Mouse (Mus musculus): ENCODE results near the gene Slc39a2.
A peak's percentile ranks its signal among the peaks of the same experiment; 100 is the strongest.
"Not testable (repeated sequence)": the region's sequence is repeated elsewhere in the genome, so short reads cannot be mapped to it uniquely, and the experiment has no call there.

Gene Slc39a2

DNA sequence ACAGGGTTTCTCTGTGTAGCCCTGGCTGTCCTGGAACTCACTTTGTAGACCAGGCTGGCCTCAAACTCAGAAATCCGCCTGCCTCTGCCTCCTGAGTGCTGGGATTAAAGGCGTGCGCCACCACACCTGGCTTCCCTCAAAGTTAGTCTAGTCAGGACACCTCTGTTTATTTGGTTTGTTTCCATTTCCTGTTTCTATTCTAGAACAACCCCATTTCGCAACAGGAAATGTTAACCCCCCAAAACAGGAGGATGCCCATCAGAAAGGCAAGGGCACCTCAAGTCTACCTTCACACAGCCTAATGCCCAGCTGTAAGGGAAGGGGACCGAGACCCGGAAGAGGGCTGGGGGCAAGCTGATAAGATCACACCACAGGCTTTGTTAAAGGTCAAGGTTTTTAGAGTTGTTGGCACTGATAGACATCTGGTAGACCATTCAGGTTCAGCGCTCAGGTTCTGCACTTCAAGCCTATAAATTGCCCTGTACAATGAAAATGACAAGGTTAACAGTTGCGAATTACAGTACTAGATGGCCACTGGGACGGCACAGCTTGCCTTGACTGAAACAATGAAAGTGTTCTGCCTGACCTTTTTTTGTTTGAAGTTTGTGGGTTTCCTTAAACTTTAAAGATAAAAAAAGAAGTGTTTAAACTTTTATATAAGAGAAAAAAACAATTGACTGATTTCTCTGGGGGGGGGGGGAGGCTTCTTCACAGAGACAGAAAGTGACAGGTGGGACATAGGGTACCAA lies at the start of gene Slc39a2:
TSS of gene Slc39a2 (plus strand) at position 699 of the 749 bp plus-strand sequence.
- DNase-seq (ENCODE audit: low spot score): no peak

DNA sequence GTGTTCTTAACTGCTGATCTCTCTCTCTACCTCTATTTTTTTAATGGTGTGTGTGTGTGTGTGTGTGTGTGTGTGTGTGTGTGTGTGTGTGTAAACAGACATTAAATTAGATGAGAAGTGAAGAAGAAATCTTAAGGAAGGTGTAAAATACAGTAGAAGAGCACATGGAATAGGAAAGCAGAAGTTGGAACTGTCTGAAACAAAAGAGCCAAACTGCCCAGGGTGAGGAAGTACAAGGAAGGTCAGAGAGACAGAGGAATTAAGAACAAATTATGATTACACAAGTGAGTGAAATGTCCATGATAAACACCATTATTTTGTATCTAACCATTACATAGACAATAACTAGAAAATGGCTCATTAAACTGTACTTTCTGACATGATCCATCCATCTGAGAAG lies 48.8 kb upstream of the Slc39a2 start:
- DNase-seq (ENCODE audit: low spot score): no peak

DNA sequence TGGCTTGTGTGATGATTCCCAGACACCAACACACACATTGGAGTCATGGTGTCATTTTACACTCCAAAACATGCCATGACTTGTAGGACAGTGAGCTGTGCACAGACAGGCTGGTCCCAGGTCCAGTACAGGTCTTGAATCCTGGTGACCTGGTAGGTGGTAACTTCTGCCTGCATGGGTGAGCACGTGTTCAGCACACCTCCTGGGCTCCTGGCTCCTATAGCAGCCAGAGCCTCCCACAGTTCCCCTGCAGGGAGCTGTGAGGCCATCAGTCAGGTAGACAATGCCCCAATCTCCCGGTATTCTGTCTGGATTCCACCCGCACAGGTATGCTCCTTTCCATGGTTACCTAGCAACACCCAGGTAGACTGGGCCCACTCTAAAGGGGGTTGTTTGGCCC lies 46.1 kb upstream of the Slc39a2 start:
- no peak for DNase-seq (ENCODE audit: low spot score)

DNA sequence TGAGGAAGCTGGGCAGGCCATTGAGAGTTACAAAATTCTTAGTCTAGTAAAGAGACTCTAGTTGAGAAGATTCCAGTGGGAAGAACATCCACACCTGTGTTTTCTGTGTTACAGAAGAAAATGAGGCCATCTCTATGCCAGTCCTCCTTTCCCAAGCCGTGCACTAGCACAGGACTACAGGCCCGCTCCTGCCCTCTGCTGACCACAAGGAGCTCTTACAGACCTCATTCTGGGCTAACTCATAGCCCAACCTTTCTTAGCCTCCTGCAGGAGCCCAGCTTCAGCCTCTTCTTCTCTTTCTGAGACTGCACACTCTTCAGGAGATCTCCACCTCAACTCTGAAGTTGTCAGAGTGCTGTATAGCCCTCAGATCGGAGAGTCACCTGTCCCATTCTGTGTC lies 41.7 kb upstream of the Slc39a2 start:
- DNase-seq (ENCODE audit: low spot score): not testable (repeated sequence)

DNA sequence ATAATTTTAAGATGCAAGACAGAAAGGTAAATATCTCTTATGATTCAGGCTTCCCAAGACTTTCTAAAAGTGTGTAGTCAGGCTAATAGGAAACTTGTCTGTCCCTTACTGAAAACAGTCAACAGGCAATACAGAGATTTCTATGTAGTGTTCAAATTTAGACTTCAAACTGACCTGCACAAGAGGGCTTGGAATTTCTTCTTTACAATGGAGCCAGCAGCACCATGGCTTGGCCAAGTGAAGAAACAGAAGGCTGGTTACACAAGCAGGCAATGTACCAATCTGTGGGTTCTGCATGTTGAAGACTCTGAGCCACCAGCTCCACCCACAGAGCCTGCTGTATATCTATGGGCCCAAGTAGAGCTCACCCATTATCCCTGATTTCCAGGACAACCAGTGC lies 39.3 kb upstream of the Slc39a2 start, which contains the start of gene Ear6:
TSS of gene Ear6 (plus strand) at position 301 of the 400 bp plus-strand sequence.
- DNase-seq (ENCODE audit: low spot score): no peak

DNA sequence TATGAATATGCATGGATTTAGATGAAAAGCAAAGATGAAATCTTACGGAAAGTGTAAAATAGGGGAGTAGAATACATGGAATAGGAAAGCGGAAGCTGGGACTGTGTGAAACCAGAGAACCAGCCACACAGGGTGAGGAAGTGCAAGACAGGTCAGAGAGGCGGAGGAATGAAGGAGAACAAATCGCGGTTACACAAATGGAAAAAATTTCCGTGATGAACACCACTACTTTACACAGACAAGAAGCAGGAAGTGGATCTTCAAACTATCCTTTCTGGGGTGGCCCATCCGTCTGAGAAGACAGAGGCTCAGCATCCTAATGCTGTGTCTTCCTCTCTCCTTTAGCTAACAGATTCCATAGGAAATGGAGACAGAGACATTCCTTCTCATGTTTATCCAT lies 37.4 kb upstream of the Slc39a2 start:
- not testable (repeated sequence) for DNase-seq (ENCODE audit: low spot score)

DNA sequence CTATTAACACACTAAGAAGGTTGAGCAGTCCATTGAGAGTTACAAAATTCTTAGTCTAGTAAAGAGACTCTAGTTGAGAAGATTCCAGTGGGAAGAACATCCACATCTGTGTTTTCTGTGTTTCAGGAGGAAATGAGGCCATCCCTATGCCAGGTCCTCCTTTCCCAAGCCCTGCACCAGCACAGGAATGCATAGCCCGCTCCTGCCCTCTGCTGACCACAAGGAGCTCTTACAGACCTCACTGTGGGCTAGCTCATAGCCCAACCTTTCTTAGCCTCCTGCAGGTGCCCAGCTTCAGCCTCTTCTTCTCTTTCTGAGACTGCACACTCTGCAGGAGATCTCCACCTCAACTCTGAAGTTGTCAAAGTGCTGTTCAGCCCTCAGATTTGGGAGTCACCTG lies 29.1 kb upstream of the Slc39a2 start:
- not testable (repeated sequence) for DNase-seq (ENCODE audit: low spot score)

DNA sequence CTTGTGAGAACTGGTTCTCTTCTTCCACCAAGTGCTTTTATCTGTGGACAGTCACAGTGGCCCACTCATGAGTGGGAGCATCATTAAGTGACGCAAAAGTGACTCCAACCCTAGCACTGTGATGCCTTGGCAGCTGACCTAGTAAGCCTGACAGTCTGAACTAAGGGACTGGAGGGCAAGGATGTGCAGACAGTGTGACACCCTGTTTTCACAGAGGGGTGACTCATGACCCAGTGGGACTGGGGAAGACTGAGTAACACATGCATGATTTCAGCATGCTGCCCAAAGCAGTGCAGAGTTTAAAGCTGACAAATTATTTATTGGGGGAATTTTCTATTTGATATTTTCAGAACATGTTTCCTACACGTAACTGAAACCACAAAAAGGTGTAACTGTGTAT lies 21.9 kb upstream of the Slc39a2 start:
- DNase-seq (ENCODE audit: low spot score): no peak

DNA sequence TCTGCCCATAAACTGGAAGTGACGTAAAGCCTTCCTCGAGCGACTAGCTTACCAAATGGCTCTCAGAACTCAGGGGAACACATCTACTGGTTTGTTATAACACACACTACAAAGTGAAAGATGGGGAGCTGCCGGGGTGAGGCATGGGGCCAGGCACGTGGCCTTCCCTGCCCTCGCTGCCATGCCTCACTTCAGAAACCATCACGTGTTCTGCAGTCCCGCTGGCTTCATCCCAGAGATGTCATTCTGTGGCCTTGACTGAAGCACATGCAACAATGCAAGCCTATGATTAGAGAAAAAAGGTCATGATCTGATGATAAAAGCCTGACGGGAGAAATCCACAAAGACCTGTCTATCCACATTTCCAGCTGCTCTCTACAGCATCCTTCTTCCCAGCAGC lies 20.9 kb upstream of the Slc39a2 start:
- no peak for DNase-seq (ENCODE audit: low spot score)

DNA sequence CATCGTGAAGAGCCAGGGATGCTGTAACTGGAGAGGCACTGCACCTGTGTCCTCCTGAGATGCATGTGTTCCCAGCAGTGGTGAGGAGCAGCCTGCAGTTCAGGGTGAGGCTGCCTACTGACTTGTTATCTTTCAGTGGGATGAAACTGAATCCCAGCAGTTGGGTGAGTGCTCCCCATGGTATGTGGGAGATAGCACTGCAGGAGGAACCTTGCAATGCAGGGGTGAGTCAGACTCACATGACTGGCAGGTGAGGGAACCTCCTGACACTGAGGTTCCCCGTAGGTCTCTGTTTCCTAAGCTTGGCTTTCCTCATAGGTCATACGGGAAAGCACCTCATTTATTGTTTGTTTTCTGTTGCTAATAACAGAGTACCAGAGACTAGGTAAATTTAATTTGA lies 15.2 kb upstream of the Slc39a2 start:
- no peak for DNase-seq (ENCODE audit: low spot score)

DNA sequence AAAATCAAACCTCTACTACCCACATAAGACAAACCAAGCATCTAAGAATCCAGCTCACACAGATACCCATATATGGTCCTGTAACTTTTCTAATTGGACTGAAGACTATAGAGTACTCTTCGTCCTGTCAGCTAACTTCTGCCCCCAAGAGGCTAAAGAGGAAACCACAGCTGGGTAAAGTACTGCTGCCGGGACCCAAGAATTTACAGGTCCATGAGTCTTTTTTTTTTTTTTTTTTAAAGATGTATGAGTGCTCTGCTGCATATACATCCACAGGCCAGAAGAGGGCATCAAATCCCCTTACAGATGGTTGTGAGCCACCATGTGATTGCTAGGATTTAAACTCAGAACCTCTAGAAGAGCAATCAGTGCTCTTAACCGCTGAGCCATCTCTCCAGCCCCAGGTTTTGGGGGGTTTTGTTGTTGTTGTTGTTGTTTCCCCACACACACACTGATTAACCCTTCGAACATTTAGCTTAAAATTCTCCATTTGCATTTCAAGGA lies 9.1 kb upstream of the Slc39a2 start:
- DNase-seq (ENCODE audit: low spot score): peak; percentile 78

DNA sequence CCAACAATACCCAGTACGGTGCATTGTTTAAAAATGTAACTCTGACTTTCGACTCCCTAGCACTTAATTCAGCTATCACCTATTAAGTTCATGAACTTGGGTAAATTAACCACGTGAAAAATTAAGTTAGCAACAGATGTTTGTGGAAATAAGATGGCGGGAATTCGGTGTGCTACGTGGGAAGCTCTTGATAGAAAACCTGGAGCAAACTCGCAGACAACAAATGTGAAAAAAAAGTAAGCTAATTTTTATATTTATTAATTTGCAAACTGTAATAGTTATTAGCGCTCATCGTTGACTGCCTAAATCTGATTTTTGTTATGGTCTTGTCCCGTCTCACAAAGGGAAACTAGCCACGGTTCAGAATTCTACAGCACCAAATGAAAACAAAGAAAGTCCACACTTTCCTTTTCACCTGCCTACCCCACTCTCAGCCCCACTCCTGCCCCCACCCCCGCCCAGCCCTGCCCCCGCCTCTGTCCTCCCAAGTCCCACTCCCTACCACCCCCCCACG lies 8.6 kb upstream of the Slc39a2 start:
- no peak for DNase-seq (ENCODE audit: low spot score)

DNA sequence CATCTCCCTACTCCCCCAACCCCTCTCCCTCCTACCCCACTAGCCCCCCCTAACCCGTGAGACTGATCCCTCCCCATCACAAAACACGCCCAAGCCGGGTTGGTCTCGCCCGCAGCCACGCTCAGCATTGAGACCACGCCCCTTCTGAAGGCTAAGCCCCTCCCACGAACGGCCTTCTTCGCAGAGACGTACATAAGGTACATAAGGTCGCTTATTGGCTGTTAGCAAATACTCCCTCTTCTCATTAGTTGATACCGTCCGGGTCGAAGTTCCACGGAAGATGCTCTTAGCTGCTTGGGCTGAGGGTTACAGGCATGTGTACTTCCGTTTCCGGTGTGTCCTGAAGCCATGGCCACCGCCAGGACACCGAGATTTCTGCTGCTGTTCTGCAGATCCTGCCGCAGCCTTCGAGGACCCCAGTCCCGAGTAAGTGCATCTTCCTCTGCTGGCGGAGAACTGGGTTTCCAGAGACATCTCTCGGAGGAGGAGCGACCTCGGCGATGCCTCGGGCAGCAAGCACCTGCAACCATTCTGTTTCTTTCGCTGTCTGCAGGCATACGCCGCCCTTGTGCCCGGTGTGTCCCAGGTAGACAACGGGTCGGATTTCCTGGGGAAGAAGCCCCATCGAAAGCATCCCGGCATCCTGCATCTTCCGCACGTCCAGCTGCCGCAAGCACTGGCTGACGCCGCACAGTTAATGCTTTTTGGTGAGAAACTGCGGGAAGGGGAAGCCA lies 7.9 kb upstream of the Slc39a2 start, which contains the start of gene Mettl17:
TSS of gene Mettl17 (plus strand) at position 245 of the 734 bp plus-strand sequence.
- DNase-seq (ENCODE audit: low spot score): peak; percentile 95

DNA sequence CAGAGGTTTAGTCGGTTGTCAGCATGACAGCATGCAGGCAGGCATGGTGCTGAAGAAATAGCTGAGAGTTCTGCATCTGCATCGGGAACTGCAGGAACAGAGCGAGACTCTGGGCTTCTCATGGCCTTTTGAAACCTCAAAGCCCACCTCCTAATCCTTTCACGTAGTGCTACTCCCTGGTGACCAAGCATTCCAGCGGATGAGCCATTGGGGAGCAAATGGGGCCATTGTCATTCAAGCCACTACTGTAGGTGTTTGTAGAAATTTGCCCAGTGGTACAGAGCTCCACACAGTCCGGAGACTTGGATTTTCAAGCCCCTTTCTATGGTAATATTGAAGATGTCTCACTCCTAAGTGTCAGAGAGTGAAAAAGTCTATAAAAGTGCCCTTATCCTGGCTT lies 6.6 kb upstream of the Slc39a2 start:
- no peak for DNase-seq (ENCODE audit: low spot score)

DNA sequence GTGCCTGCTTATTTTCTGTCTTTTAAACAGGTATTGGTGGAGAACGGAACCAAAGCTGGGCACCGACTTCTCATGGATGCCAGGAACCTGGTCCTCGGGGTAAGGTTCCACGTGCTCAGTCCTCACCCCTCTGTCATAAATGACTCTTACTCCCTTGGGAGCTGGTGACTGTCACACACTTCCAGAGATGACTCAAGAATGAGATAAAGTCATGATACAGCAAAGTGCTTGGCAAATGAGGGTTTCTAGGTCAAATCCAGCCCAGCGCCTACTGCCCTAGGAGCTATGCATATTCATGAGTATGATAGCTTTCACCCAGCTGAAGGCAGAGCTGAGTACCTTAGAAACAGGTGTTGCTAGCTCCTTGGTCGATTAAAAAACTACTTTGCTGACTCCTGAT lies 2.9 kb upstream of the Slc39a2 start:
- DNase-seq (ENCODE audit: low spot score): no peak

DNA sequence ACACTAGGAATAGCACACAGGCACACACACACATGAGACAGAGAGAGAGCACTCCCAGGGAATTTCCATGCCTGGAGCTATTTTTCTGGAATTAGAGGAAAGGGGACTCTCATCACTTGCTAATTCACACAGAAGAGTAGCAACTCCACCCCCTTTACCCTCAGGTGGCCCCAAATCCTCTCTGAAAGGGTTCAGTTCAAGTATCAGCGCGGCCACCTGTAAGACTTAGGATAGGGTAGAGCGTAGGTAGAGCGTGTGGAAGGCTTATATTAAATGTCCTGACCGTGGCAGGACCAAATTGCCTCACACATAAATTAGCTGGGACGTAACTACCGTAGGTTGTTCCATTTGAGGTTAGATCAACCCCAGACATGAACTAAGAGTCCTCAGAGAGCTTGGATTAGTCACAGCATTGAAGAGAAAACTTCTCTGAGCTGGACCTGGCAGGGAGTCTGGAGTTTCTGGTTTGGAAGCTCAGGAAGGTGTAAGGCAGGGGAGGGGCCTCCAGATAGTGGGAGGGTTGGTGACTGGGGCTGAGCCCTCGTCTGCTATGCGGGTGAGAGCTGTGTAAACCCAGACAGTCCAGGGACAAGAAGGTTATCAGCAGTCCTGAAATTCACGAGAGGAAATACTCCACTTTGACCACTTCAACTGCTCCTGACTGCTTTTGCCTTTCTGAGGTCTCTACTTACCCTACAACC lies 555 bp downstream of the Slc39a2 start:
- DNase-seq (ENCODE audit: low spot score): no peak

DNA sequence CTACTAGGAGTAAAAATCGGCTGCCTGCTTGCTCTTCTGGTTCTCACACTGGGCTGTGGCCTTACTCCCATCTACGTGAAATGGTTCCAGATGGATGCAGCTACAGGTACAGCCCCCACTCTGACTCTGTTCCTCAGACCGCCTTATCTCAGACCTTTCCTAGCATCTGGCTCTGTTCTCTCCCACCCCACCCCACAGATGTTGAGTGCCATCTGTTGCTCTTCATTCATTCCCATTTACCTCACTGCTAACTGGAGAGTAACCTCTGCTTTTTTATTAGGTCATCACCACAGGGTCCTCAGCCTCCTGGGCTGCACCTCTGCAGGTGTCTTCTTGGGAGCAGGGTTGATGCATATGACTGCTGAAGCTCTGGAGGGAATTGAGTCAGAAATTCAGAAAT lies 1.1 kb downstream of the Slc39a2 start:
- DNase-seq (ENCODE audit: low spot score): no peak

DNA sequence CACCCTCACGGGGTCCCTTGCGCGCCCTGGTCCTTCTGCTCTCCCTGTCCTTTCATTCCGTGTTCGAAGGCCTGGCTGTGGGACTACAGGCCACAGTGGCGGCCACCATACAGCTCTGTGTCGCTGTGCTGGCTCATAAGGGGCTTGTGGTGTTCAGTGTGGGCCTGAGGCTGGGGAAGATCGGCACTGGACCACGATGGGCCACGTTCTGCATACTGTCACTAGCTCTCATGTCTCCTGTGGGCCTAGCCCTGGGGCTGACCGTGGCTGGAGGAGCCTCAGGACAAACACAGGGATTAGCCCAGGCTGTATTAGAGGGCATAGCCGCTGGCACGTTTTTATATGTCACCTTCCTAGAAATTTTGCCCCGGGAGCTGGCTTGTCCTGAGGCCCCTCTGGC lies 2.4 kb downstream of the Slc39a2 start:
- DNase-seq (ENCODE audit: low spot score): no peak

DNA sequence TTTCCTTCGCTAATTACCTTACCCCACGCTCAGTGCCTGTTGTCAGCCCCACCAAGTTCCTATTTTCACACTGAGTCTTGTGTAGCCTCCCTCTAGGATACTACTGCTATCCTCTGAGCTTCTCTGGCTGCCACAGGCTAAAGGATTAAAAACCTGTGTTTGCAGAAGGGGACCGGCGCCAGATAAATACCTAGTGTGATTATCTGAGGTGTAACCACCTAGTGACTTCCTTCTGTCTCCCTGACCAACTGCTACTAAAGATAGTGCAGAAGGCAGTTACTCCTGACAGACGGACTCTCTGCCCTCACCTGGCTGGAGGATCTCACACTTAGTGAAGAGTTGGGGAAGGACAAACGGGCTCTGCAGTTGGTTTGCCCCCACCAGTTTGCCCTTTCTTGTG lies 3.3 kb downstream of the Slc39a2 start:
- no peak for DNase-seq (ENCODE audit: low spot score)

DNA sequence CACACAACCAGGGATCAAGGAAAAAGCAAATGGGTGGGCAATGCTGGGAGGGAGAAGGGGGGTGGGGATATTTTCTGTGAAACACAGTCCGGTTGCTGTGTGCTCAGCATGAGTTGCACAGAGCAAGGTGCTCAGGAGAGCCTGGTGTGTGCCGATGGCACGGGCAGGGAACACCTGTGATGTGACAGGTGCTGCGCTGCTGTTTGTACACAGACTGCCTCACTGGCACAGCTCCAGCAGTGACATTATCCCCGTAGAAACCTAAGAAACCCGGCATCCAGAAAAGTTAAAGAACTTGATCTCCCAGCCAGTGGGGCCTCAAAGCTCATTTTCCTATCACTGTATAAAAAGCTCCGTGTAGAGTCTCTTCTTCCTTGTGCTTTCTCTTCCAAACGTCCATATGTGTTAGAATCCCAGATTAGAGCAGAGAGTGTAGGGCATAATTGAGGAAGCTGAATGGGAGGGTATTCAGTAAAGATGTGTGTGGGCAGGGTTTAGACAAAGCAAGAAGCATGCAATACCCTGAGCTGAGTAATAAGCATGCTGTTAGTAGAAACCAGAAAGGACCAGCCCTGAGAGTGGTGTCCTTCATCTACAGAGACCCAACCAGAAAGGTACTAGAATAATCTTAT lies 4.0 kb downstream of the Slc39a2 start:
- DNase-seq (ENCODE audit: low spot score): no peak

DNA sequence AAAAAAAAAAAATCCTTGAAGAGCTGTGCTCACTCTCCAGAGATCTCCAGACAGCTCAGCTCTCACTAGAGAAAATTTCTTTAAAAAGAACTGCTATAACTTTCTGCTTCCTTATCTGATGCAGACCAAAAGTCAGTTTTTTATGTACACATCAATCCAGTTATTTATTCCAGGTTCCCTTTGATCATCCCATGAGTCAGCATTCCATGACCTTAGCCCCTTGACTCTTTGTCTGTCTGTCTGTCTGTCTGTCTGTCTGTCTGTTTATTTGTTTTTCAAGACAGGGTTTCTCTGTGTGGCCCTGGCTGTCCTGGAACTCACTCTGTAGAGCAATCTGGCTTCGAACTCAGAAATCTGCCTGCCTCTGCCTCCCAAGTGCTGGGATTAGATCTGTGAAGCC lies 6.7 kb downstream of the Slc39a2 start:
- no peak for DNase-seq (ENCODE audit: low spot score)
